Mouse (Mus musculus): ENCODE results near the gene Ptgfrn.

DNA sequence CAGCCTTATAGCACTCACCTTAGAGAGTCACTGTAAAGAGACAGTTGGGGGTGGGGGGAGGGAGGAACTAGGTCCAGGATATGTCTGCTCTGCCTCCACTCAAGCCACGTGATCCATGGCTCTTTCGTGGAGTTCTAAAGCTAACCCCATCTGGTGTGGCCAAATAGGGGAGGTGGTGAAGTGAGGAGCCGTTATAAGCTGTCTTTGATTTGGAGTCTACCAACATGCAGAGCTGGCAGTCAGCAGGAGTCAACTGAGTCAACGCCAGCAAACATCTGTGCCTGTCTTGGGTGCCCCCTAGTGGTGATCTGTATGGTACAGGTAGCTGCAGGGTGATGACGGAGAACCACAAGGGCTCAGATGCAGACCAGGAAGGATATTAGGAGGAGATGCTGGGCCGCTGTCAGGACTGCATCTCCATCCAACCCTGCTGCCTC, 111.2 kb downstream of the Ptgfrn start:
- TF ChIP-seq CTCF (IDR thresholded peaks at IDR 0.05), result peak; percentile 91
- TF ChIP-seq POLR2A (IDR thresholded peaks at IDR 0.05; ENCODE audit: insufficient read depth, low read depth, low read length), result no peak
- peak; percentile 66; the same call in 1 of the 2 replicates for TF ChIP-seq EP300 (IDR thresholded peaks at IDR 0.05; ENCODE audit: insufficient read depth, low read depth, low read length)
